Mouse (Mus musculus) T-cell, adult 2 months (primary cell): ENCODE results near the gene Cela2a.
A peak's percentile ranks its signal among the peaks of the same experiment; 100 is the strongest.
"Not testable (repeated sequence)": the region's sequence is repeated elsewhere in the genome, so short reads cannot be mapped to it uniquely, and the experiment has no call there.

ENCODE experiments used
- DNase-seq: peaks from one replicate; pipeline ENCODE4 v3.0.0; 2022; ENCODE audit warnings: low spot score

Cela2a gene

DNA sequence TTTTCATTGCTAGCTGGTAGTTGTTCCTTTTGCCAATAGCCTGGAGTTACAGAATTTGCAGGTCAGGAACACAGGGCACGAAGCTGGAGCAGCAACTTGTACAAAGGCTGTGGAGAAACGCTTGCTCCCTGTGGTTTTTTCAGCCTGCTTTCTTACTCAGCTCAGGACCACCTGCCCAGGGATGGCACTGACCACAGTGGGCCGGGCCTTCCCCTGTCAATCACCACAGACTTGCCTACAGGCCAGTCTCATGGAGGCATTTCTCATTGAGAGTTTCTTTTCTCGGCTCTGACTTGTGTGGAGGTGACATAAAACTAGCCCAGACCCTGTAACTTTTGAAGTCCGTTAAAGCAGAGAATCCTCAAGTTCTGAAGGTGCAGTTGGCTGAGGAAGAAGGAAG lies 28.4 kb downstream of the Cela2a start:
- no peak for DNase-seq

DNA sequence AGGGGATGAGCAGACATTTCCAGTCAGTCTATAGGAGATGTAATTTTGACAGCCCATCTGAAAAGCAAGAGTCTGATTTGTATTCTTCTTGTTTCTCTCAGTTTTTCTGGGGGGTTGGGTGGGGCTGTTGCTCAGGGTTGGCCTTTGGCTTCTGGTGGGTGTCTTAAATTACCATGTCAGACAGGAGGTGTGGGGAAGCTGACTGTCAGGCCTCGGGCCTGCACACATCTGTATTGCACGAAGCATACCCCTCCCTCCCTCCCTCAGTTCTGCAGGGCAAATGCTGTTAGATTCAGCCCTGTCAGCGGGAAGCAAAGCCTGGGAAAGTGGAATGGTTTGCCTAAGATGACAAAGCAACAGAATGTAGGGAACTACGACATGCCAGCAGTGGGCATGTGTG lies 29.0 kb downstream of the Cela2a start:
- no peak for DNase-seq

DNA sequence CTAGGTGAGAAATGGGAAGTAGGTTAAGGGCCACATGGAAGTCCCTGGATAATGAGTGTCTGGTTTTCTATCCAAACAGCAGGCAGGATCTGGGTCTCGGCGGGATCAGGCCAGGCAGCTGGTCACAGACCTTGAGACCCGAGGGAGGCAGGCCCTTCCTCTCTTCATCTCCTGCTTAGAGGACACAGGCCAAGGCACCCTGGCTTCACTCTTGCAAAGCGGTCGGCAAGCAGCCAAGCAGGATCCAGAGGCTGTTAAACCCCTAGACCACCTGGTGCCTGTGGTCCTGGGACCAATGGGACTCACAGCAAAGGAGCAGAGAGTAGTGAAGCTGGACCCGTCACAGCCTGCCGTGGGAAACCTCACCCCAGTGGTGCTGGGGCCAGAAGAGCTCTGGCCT lies 29.6 kb downstream of the Cela2a start:
- no peak for DNase-seq

DNA sequence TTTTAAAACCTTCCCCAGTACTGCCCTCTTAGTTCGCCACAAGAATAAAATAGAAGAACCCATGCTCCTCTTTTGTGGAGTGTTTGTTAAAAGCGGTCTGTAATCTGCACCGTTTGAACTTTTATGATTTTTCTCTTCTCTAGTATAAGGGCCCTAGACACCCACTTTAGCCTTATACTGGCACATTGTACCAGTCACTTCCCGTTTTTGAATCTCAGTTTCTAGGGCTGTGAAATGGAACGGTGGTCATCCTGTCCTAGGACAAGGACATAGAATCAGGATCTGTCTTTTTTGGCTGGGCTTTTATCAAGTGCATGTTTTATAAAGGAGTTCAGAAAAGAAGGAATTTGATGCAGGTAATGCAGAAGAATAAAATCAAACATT lies 31.8 kb downstream of the Cela2a start:
- no peak for DNase-seq

DNA sequence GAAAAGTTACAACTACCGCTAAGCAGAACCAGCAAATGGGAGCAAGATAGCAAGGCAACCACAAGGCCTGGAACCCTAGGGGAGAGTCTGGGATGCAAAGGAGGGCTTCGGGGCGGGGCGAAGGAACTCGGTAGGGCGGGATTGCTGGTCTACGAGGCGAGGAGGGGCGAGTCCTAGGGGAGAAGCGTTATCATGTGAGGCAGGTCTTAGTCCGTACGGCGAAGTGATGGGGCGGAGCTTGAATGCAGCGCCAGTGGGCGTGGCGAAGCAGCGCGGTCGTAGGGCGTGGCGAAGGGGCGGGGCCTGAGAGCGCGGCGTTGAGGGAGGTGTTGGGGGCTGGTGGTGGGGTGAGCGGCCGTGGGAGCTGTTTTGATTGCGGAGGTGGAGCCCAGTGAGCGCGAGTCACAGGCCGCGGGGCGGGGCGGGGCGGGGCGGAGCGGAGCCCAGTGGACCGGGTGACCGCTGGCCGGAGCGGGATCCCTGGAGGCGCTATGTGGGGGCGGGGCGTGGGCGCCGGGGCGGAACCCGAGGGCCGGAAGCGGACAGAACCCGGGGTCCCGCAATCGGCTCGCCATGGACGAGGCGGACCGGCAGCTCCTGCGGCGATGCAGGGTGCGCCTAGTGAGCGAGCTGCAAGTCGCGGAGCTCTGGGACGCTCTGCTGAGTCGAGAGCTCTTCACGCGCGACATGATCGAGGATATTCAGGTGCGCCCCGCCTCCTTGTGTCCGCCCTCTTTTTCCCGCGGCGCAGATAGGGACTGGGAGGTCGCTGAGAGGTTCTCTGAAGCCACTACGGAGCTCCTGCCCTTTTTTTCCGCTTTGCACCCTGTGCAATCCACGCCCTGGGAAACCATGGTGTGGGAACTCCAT lies 32.4 kb downstream of the Cela2a start, which contains the start of gene Casp9:
Casp9 (plus strand) TSS at position 331 of the 870 bp plus-strand sequence.
- peak; percentile 94 for DNase-seq

DNA sequence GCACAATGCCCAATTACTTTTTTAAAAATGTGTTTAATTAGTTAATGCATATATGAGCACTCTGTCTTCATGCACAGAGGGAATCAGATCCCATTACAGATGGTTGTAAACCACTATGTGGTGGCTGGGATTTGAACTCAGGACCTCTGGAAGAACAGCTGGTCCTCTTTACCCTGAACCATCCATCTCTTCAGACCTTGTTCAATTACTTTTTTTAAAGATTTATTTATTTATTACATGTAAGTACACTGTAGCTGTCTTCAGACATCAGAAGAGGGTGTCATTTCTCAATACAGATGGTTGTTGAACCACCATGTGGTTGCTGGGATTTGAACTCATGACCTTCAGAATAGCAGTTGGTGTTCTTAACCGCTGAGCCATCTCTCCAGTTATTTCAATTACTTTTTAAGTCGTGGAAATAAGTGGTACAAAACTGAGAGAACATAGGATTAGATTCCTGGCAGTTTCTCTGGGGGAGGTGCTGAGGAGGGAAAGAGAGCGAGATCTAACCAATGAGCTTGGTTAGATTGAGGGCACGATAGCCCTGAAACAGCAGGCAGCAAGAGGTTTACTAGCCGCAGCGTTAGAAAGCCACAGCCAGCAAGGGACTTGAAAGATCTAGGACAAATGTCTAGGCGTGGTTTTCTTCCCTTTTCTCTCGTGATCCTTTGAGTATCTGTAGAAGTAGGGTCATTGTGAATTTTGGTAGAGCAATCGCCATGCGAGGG lies 33.2 kb downstream of the Cela2a start:
- DNase-seq, result no peak

DNA sequence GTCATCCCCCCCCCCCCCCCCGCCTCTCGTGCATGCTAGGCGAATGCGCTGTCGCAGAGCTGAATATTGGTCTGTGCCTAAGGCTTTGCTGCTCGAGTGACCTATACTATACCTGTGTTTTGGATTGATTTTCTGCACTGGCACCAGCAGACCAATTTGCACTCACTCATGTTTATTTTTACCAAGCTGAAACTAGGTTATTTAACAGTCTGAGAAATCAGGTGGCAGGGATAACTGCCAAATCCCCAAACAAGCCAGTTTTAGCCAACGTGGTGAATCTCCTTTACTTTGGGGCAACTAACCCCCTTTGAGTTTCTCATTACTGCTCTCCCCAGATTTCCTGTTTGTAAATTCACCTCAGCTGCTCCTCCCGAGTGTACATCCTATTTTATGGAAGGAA lies 34.0 kb downstream of the Cela2a start:
- no peak for DNase-seq

DNA sequence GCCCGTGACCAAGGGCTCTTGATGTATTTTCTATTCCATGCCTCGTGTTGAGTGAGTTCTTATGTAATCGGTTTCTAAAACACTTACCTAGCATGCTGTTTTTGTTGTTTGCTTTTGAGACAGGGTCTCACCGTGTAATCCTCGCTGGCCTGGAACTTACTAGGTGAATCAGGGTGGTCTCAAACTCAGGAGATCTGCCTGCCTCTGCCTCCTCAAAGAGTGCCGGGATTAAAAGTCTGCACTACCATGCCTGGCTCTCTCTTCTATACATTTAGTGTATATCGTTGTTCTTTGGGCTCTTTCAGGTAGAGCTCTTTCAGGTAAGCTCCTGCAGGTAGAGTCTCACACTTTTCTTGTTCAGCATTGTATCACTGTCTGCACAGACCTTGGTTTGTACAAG lies 34.5 kb downstream of the Cela2a start:
- DNase-seq, result no peak

DNA sequence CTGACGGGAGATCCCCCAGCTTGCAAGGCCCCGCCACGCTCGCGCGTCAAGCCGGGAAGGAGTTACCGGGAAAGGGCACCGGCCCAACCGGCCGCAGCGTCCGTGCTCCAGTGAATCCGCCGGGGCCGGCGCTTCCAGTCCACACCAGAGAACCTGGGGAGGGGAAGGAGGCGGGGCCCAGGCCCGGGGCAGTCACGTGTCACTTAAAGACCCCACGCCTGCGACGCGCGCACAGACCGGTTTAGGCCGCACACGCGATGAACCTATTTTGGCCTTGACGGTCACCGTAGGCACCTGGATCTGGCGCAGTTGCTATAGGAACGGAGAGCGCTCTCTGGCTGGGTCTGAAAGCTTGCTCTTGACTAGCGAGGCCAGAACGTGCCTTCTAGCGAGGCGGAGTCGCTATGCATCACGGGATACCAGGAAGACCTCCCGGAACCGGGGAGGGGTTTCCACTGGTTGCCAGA lies 35.4 kb downstream of the Cela2a start, which contains the start of gene Dnajc16:
Dnajc16 (minus strand) TSS at position 408 of the 467 bp plus-strand sequence.
- peak; percentile 94 for DNase-seq

DNA sequence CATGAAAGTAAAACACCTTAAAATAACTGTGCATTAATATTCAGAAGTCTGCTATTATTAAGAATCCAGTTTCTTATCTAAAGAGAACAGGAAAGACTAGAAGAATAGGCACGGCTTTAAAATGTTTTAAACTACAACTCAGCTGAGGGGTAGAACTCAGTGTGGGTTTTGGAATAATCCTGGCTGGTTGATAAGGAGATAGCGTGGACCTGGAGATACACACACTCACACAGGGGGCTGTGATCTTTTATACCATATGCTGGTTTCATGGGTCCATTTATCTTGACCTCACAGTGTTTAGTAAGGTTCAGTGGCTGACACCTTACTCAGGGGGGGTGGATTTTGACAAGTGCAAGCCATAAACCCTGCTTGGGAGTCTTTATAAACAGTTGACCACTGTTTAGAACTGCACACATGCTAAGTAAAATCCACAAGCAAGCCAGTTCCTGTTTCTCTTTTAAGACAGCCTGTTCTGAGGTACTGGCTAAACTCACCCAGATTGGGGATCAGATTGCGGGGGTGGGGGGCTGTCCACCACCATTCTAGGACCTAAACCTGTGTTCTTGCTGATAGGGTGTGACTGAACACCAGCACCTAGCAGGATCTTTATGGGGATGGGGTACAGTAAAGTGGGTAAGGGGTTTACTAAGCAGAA lies 36.3 kb downstream of the Cela2a start:
- DNase-seq, result no peak

DNA sequence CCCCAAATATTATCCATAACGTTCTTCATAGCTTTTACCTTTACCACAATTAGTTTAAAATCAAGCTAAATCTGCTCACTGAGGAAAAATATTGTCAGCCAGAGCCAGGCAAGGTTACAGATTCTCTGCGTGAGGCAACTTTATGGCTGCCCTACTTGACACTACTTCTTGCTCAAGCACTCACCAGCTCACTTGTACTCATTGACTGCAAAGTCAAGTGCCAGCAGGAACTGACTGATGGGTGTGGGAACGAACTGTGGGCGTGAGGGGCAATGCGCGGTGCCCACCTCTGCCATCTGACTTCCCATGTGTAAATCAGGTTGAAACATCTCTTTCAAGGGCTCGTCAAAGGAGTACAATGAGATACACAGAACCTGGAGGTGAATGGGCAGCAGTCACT lies 38.5 kb downstream of the Cela2a start:
- DNase-seq, result no peak

DNA sequence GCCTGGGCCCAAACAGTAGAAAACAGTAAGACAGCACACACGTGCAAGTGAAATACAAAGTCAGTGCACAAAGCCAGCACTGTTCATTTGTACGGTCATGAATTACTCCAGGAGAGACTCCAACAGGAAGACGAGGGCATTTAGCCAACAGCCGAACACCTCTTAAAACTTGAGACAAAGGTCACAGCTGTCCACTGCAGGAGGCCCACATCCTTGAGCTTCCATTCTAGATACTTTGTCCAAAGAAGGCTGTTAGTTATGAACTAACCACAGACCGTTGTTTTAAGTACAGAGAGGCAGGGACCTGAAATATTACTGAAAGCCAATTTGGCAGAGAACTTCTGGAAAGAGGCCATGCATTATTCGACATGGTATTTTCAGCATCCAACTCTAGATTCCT lies 38.9 kb downstream of the Cela2a start:
- no peak for DNase-seq

DNA sequence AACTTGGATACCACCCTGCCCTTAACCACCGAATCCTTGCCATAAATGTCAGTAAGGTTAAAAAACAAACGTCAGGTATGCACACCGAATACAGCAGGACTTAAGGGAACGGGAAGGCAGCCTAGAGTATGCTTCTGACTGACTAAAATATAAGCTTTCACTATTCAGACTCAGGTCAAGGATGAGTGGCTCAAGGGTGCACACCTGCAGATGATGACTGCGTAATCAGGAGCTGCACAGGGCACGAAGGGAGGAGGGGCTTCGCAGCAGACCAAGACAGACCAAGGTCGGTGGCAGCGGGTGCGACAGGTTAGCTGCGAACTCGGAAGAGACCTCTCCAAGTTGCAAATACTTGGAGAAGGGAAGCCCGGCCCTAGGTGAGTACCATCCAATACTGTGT lies 39.8 kb downstream of the Cela2a start:
- DNase-seq, result no peak

DNA sequence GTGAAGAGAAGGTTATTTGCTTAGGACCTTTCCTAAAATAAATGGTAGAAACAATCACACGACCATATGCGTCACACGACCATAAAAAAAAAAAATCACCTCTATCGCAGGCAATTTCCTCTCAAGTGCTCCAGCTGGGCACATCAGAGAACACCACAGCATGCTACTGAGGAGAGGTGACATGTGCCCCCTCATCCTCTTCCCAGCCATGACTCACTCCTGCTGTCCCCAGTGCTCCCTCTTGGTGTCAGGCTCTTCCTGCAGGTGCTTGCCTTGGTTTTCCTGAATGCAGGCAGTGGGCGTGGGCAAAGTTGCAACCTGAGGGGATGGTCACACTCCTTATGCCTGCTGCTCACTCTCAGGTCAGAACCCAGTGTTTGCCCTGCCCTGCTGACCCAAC lies 41.1 kb downstream of the Cela2a start:
- DNase-seq, result no peak

DNA sequence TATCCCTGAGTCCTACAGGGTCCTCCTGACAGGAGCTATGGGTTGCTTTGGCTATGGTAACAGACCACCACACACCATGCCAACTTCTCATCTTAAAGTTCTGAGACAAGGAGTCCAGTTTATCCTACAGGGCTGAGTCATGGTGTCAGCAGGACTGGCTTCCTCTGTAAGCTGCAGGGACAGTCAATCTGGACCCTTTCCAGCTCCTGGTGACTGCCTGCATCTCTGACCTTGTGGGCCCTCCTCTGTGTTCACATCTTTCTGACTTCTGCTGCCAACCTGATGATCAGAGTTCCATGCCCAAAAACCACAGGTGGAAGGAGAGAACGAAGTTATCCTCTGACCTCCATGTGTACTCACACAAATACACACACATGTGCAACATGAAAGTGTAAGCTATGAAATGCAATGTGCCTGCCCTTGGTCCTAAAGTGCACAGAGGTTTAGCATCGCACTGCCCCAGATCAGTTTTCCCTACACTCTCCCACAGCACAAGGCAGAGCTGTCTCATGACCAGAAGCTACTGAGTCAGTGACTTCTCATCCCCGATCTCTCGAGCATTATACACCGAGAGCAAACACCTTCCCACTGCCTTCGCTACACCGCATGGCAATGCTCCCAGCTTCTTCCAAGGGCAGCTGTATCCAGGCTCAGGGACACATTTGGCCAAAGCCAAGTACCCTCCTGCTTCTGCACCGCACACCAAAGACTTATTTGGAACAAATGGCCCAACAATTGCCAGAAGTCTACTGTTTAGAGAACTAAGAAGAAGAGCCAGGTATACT lies 44.6 kb downstream of the Cela2a start:
- DNase-seq, result no peak

DNA sequence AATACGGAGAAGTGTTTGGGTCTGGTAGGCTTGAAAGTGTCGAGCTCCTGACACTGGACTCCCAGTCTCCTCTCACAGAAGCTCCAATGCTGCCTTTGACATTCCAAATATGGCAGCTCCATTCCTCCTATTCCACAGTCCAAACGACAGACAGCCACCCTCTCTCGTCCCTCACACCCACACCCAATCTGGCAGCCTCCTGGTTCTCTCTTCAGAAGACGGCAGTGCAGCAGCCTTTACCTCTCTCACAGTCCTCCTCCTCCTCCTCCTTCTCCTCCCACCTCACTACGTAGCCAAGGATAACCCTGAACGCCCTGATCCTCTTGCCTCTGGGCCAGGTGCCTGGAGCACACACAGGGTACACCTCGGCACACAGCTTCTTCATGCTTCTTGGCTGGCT lies 46.1 kb downstream of the Cela2a start:
- no peak for DNase-seq

DNA sequence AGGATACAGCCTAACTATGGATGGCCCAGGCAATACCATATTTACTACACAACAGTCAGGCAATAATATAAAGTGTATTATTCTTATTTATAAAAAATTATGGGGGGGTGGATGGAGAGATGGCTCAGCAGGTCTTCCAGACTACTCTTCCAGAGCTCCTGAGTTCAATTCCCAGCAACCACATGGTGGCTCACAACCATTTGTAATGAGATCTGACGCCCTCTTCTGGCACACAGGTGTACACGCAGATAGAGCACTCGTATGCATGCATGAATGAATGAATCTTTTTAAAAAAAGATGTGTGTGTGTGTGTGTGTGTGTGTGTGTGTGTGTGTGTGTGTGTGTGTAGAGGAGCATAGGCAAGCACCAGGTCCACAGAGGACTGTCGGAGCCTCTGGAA lies 52.9 kb downstream of the Cela2a start:
- DNase-seq, result not testable (repeated sequence)

DNA sequence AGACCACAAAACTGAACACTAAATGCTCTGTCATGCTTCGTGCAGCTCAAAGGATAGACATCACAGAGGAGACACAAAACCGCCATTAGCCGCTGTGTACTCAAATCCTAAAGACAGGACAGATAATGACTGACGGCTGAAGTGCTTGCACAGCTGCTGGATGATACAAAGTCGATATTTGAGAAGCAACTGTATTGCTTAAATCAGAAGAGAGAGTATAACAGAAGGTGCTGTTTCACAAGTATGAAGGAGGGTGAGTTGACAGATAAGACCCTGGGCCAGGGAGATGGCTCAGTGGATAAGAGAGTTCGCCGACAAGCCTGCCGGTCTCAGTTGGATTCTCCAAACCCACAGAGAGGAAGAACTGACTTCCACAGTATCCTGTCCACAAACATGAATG lies 54.1 kb downstream of the Cela2a start:
- DNase-seq, result no peak

DNA sequence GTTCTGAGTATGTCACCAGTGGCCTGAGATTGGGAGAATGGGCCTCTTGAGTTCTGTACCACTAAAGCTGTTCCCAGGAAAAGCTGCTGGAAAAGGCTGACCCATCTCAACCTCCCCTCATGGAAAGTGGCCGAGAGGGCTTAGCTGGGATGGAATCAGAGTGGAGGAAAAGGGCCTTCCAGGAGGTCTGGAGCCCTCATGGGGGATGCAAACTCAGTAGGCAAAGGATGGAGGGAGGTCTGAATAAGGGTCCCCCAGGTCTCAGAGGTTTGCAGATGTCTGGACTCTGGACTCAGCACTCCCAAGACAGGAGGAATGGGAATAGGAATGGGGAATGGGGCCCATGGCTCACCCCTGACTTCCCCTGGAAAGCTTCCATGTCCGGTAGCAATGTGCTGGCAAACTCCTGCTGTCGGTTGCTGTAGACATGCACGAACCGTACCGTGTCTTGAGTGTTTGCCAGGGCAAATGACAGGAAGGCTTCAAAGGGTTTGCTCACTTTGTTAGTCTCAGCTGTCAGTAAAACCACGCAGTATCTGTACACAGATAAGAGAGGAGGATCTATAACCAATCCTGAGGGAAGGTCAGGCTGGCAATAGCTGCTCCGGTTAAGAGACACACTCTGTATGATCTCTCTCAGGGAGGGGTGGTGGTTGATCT lies 56.3 kb downstream of the Cela2a start:
- DNase-seq, result no peak

DNA sequence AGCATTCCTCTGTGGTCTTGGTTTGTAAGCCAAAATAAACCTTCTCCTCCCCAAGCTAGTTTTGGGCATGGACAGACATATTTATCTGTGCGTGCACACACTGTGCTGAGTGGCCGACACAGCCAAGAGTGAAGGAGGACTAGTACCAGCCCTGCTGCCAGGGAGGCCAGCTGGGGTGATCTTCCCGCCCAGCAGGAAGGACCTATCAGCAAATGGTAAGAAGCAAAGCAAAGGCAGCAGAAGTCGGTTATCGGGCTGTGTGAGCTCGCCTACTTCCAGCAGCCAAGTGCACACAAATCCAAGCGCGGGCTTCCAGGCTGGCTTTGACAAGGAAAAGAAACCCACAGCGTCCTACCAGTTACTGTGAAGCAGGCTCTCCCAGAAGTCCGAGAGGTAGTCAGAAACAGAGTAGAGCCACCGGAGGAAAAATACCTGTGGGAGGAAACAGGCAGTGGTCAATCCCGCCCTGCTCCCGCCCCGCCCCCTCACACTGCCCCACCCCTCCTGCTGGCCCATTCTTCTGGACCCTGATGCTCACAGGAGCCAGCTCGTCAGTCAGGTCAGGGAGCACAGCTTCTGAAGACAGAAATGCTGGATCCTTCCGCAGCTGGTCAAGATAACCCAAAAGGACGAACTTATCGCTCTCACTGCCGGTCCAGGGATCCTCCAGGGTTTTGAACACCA lies 58.5 kb downstream of the Cela2a start:
- no peak for DNase-seq
